Mouse (Mus musculus): ENCODE measurements around the gene Fam83d. TPM values are rescaled to one million over a fixed set of nuclear protein-coding genes. Genes with fewer than 3 reads are reported as not detected.

The Fam83d gene
- polyA plus RNA-seq, 1 experiment from 2014 or later = 39.9 TPM

DNA sequence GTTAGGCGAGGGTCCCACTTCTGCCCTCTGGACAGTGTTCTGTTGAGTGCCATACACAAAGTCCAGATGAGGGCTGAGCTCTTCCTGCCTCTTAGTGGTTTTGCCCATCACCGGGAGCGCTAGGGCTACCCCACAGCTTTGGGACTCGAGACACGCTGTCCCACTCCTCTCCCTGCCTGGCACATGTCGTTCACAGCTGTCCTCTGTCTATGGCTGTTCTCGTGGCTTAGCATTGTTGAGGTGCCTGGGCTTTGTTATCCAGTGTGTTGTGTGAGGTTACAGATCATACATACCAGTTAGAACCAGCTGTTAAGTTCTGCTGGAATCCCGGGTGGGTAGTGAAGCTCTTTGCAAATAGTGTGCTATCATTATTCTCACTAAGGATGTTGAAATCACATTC is 49.8 kb downstream of the Fam83d start:
- H3K4me2 ChIP-seq (replicated peaks) = no peak overlapping the region
- no peaks in the 10 kb centered on the region for H3K27me3 ChIP-seq
- H3K27ac ChIP-seq (replicated peaks) = no peak overlapping the region
- no peak overlapping the region for H3K9ac ChIP-seq
- peaks cover 36% of the 10 kb centered on the region for H3K36me3 ChIP-seq
- no peak for ATAC-seq (ENCODE audit: insufficient number of reproducible peaks, low FRiP score, low TSS enrichment, low read depth)
- WGBS = 83% methylated on average over 8 of the region's 8 CpGs
- H3K4me1 ChIP-seq = no peaks in the 10 kb centered on the region
- H3K4me3 ChIP-seq (replicated peaks) = no peak overlapping the region
- no peaks in the 10 kb centered on the region for H3K9me3 ChIP-seq (replicated peaks)

DNA sequence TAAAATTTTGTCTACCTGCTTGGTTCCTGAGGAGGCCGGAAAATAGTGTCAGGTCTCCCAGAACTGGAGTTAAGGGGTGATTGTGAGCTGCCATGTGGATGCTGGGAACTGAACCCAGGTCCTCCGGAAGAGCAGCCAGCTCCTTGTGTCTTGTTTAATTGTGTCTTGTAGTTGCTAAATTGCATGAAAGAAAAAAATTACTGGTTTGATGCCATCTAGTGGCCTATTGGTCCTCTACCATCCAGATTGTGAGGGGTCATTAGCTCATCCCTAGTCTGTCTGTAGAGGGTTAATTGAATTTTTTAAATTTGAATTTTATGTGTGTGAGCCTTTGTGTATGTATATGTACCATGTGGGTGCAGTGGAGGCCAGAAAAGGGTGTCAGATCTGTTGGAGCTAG is 60.2 kb downstream of the Fam83d start:
- H3K9ac ChIP-seq = no peak overlapping the region
- no peak overlapping the region for H3K4me2 ChIP-seq (replicated peaks)
- no peak for ATAC-seq (ENCODE audit: insufficient number of reproducible peaks, low FRiP score, low TSS enrichment, low read depth)
- peaks cover 49% of the 10 kb centered on the region for H3K36me3 ChIP-seq
- H3K9me3 ChIP-seq (replicated peaks) = no peaks in the 10 kb centered on the region
- no peak overlapping the region for H3K4me3 ChIP-seq (replicated peaks)
- 84% methylated on average over 2 of the region's 2 CpGs for WGBS
- H3K4me1 ChIP-seq = 0 out of 2 replicates have a peak, but pooled peaks cover 1% of the 10 kb centered on the region
- no peak overlapping the region for H3K27ac ChIP-seq (replicated peaks)
- H3K27me3 ChIP-seq = no peaks in the 10 kb centered on the region

- Histone ChIP-seq H3K27ac (replicated peaks) (no peak overlapping the region), H3K36me3 (peaks cover 55% of the 10 kb centered on the region), H3K9me3 (replicated peaks) (no peaks in the 10 kb centered on the region), H3K4me1 (0 out of 2 replicates have a peak, but pooled peaks cover 13% of the 10 kb centered on the region), H3K4me2 (replicated peaks) (no peak overlapping the region), H3K4me3 (replicated peaks) (no peak overlapping the region), H3K27me3 (no peaks in the 10 kb centered on the region), H3K9ac (no peak overlapping the region)
- WGBS = 71% methylated on average over 6 of the region's 6 CpGs
- no peak for ATAC-seq (ENCODE audit: insufficient number of reproducible peaks, low FRiP score, low TSS enrichment, low read depth)
These were observed 61.9 kb downstream of the Fam83d start for GRCm38 (mm10) chr2:158829746-158830145.

DNA sequence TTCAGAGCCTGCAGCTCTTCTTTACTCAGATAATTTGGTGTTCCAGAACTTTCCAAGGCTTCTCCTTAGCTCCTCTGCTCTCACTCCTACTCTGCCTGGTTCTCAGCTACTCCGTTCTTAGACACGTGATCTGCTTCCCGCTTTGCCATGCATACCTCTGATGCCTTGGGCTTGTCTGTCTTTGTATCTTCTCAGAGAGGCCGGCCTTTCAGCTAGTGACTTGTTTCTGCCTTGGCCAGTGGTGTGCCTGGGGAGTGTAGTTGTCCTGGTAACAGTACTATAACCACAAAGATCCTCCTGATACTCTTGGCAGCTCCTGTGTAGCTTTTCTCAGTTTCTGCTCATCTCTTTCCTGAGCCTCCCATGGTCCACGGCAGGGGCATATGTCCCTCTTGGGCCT is 65.3 kb downstream of the Fam83d start:
- H3K9me3 ChIP-seq (replicated peaks) = no peaks in the 10 kb centered on the region
- no peak overlapping the region for H3K4me3 ChIP-seq (replicated peaks)
- peaks cover 67% of the 10 kb centered on the region for H3K36me3 ChIP-seq
- 68% methylated on average over 5 of the region's 5 CpGs for WGBS
- H3K27ac ChIP-seq (replicated peaks) = no peak overlapping the region
- 0 out of 2 replicates have a peak, but pooled peaks cover 13% of the 10 kb centered on the region for H3K4me1 ChIP-seq
- no peak overlapping the region for H3K9ac ChIP-seq
- ATAC-seq (ENCODE audit: insufficient number of reproducible peaks, low FRiP score, low TSS enrichment, low read depth) = no peak
- H3K4me2 ChIP-seq (replicated peaks) = no peak overlapping the region
- no peaks in the 10 kb centered on the region for H3K27me3 ChIP-seq

DNA sequence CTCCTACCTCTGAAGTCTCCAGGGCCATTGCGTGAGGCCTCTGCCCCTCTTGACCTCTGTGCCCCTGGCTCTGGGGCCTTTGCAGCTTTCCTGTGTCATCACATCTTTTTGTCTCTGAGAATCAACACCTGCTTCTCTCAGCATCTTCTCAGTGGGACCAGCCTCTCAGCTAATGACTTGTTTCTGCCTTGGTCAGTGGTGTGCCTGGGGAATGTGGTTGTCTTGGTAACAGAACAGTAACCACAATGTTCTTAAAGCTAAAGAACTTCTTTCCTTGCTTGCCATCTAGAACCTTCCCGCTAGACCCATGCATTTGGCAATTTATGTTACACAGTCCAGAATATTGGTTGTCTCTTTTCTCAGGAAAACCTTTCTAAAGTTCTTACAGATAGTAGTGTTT is 65.8 kb downstream of the Fam83d start:
- Histone ChIP-seq H3K4me2 (replicated peaks) (no peak overlapping the region), H3K36me3 (peaks cover 67% of the 10 kb centered on the region), H3K4me3 (replicated peaks) (no peak overlapping the region), H3K9me3 (replicated peaks) (no peaks in the 10 kb centered on the region), H3K27me3 (no peaks in the 10 kb centered on the region), H3K27ac (replicated peaks) (peak overlapping the region; percentile 14; the same call in 1 of the 2 replicates), H3K9ac (no peak overlapping the region), H3K4me1 (0 out of 2 replicates have a peak, but pooled peaks cover 13% of the 10 kb centered on the region)
- 86% methylated on average over 2 of the region's 2 CpGs for WGBS
- no peak for ATAC-seq (ENCODE audit: insufficient number of reproducible peaks, low FRiP score, low TSS enrichment, low read depth)

Small RNA genes lying within 50 kb of the gene (microRNA-seq; reads per million reads assigned to microRNA genes)
- not detected for gene Gm26141 (ENCODE audit: borderline number of aligned reads)

Other genes with a start within 250 kb of the Fam83d start
- gene Slc32a1, start 157.3 kb upstream of the Fam83d start, polyA plus RNA-seq (2015; fragmentation: Nextera tagmentation; extraction: Ambion mirVana) = 0.05 and 0.08 TPM in 2 replicates
- gene Actr5, start 143.2 kb upstream of the Fam83d start, polyA plus RNA-seq (2015; fragmentation: Nextera tagmentation; extraction: Ambion mirVana) = 12.0 and 13.1 TPM in 2 replicates
- 5.3 and 5.7 TPM in 2 replicates for gene Ppp1r16b, start 102.7 kb upstream of the Fam83d start, polyA plus RNA-seq (2015; fragmentation: Nextera tagmentation; extraction: Ambion mirVana)
- gene Dhx35, start 26.7 kb downstream of the Fam83d start, polyA plus RNA-seq (2015; fragmentation: Nextera tagmentation; extraction: Ambion mirVana) = 12.5 and 13.0 TPM in 2 replicates